Mouse (Mus musculus): ENCODE data around the gene Atrip. TPM values are rescaled to one million over a fixed set of nuclear protein-coding genes. Genes with fewer than 3 reads are reported as not detected.

Gene Atrip
- polyA plus RNA-seq, 1 experiment: 37.1 TPM

DNA sequence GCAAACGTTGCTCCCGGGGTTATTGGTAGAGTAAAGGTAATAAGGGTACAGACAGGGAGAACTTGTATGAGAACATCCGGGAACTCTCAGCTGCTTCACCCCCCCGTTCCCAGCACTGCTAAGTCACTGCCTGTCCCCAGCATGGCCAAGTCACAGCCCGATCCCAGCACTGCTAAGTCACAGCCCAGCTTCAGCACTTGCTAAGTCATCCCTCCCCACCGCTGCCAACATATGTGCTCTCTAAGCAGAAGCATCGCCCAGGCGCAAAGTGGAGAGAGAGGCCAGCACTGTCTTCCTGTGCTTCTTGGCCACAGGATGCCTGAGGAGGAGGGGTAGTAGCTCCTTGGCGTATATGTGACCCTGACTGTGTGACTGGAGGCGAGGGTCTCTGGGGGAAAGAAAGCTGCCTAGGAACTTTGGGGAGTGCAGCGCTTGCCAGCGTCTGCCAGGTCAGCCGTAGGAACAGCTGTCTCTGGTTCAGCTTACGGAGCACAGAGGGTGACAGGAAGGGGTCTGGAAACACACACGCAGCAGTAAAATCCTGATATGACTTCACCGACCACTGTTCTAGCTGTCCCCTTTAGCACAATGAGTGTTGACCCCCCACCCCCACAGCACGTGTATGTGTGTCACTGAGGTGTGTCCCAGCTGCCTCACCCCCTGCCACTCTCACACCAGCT, 64.1 kb downstream of the Atrip start:
- 0 out of 2 replicates have a peak overlapping the region, but pooled peaks have one; percentile 36 for H3K27ac ChIP-seq (ENCODE audit: insufficient read depth, low read length)
- no peak for TF ChIP-seq POLR2A (IDR thresholded peaks at IDR 0.05; ENCODE audit: extremely low read depth, insufficient read depth, low read length)

DNA sequence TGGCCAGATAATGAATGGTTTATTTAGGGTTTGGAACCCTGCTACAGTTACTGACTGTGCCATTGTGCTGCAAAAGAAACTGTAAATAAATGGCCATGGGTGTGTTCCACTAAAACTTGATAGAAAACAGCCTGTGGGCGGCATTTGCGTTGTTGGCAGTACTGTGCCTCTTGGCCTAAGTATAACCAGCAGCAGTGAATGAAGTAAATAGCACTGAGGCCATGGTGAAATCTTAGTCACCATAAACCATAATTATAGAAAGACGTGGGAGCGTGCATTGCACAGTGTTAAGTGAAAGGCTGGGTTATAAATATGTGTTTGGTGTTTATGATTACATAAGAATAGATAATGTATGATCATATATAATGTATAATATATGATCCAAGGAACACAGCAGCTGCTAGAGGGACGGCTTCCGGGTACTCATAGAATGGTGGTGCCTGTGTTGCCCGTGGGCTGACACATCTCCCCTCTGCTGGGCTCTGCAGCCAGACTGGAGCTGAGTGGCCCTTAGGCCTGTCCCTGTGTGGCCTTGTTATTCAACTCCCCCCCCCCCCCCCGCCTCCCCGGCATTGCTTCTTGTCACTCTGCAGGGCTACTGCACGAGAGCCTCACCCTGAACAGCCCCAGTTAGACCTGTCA, 64.8 kb downstream of the Atrip start:
- H3K4me1 ChIP-seq (ENCODE audit: control insufficient read depth, insufficient read depth, low read length): peaks cover 5% of the 10 kb centered on the region
- H3K4me3 ChIP-seq (ENCODE audit: insufficient read depth, low read length): no peak overlapping the region
- TF ChIP-seq CTCF (IDR thresholded peaks at IDR 0.05; ENCODE audit: extremely low read depth, insufficient read depth, low read length): no peak
- TF ChIP-seq POLR2A (IDR thresholded peaks at IDR 0.05; ENCODE audit: extremely low read depth, insufficient read depth, low read length): no peak
- H3K27ac ChIP-seq (ENCODE audit: insufficient read depth, low read length): peak overlapping the region; percentile 36; the same call in 1 of the 2 replicates

More for the DNA sequence above, 64.1 kb downstream of the Atrip start:
- Histone ChIP-seq H3K4me3 (ENCODE audit: insufficient read depth, low read length) (no peak overlapping the region), H3K4me1 (ENCODE audit: control insufficient read depth, insufficient read depth, low read length) (peaks cover 5% of the 10 kb centered on the region)

DNA sequence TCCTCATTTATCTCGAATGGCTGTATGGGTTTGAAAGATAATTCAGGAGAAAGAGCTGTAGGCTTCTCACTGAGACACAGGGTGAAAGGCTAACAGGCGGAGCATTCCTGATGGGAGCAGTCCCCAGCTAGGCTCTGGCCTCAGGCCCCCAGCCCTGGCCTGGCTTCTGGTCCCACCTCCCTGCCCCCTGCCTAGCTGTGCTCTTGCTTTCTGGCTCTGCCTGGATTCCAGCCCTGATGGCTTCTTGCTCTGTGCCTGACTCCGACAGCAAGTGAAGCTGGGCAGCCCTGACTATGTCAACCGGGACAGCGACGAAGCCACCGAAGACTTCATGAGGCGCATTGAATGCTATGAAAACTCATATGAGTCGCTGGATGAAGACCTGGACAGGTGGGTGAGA, 65.8 kb downstream of the Atrip start:
- Histone ChIP-seq H3K4me3 (ENCODE audit: insufficient read depth, low read length) (no peak overlapping the region), H3K4me1 (ENCODE audit: control insufficient read depth, insufficient read depth, low read length) (peaks cover 5% of the 10 kb centered on the region), H3K27ac (ENCODE audit: insufficient read depth, low read length) (no peak overlapping the region)
- TF ChIP-seq POLR2A (IDR thresholded peaks at IDR 0.05; ENCODE audit: extremely low read depth, insufficient read depth, low read length) (no peak), CTCF (IDR thresholded peaks at IDR 0.05; ENCODE audit: extremely low read depth, insufficient read depth, low read length) (no peak)

Other genes with a start within 250 kb of the Atrip start
- 74.3 and 75.8 TPM in 2 replicates for gene Celsr3, start 247.8 kb downstream of the Atrip start, polyA plus RNA-seq (2012; rRNA removed)
- gene Slc26a6, start 220.8 kb downstream of the Atrip start, polyA plus RNA-seq (2012; rRNA removed): 15.9 and 20.8 TPM in 2 replicates
- gene Tmem89, start 159.5 kb downstream of the Atrip start, polyA plus RNA-seq (2012; rRNA removed): 0.40 and 0.42 TPM in 2 replicates
- gene Uqcrc1, start 137.5 kb downstream of the Atrip start, polyA plus RNA-seq (2012; rRNA removed): 488 and 492 TPM in 2 replicates
- 4.1 and 4.7 TPM in 2 replicates for gene Col7a1, start 120.5 kb downstream of the Atrip start, polyA plus RNA-seq (2012; rRNA removed)
- gene Ucn2, start 88.1 kb downstream of the Atrip start, polyA plus RNA-seq (2012; rRNA removed): 0.25 and 0.35 TPM in 2 replicates
- gene Pfkfb4, start 82.3 kb downstream of the Atrip start, polyA plus RNA-seq (2012; rRNA removed): 20.5 and 20.8 TPM in 2 replicates
- 123 and 125 TPM in 2 replicates for gene Shisa5, start 35.6 kb downstream of the Atrip start, polyA plus RNA-seq (2012; rRNA removed)
- 32.4 and 34.2 TPM in 2 replicates for gene Trex1, start 14.4 kb downstream of the Atrip start, polyA plus RNA-seq (2012; rRNA removed)
- 6.2 and 6.3 TPM in 2 replicates for gene Ccdc51, start 8.4 kb upstream of the Atrip start, polyA plus RNA-seq (2012; rRNA removed)
- 206 and 214 TPM in 2 replicates for gene Tma7, start 8.5 kb upstream of the Atrip start, polyA plus RNA-seq (2012; rRNA removed)
- gene Plxnb1, start 21.3 kb upstream of the Atrip start, polyA plus RNA-seq (2012; rRNA removed): 30.1 and 30.2 TPM in 2 replicates
- not detected in 2 replicates for gene Fbxw21, start 87.9 kb upstream of the Atrip start, polyA plus RNA-seq (2012; rRNA removed)
- gene Fbxw13, start 121.9 kb upstream of the Atrip start, polyA plus RNA-seq (2012; rRNA removed): not detected in 2 replicates
- gene Fbxw20, start 160.6 kb upstream of the Atrip start, polyA plus RNA-seq (2012; rRNA removed): not detected in 2 replicates
- gene Fbxw14, start 213.6 kb upstream of the Atrip start, polyA plus RNA-seq (2012; rRNA removed): not detected in 2 replicates

All from cortical plate, adult 2 months (tissue).